Mouse (Mus musculus): ENCODE measurements around the gene Lrriq3.
A peak's percentile ranks its signal among the peaks of the same experiment; 100 is the strongest.

- no peak for TF ChIP-seq POLR2A (IDR thresholded peaks at IDR 0.05; ENCODE audit: insufficient read depth, low read depth, low read length)
- no peak for TF ChIP-seq EP300 (IDR thresholded peaks at IDR 0.05; ENCODE audit: insufficient read depth, low read depth, low read length)
- TF ChIP-seq CTCF (IDR thresholded peaks at IDR 0.05) = peak; percentile 63
Observed at GRCm38 (mm10) chr3:155234919-155235318, 141.7 kb downstream of the Lrriq3 start.

Data from heart, adult 2 months (tissue).